Mouse (Mus musculus) mammary gland, adult 2 months (tissue): ENCODE measurements around the gene Zfp446. TPM values are rescaled to one million over a fixed set of nuclear protein-coding genes. Genes with fewer than 3 reads are reported as not detected.

Experiments
- polyA plus RNA-seq: library from polyadenylated mRNA; depleted of rRNA; stranded (reverse); fragments of >200 nt; gene quantifications from 2 replicates; pipeline ENCODE4 v1.2.3, GENCODE M21; 2012; ENCODE audit warnings: low replicate concordance; rRNA removed

Zfp446 gene
- polyA plus RNA-seq: 5.9 and 6.8 TPM in 2 replicates

GRCm38 (mm10) chr7:12977682-12978389, at the start of gene Zfp446:
Gene Zfp446, plus strand, starts transcription at chr7:12977848.

GRCm38 (mm10) chr7:12965678-12966091, 12.0 kb upstream of the Zfp446 start, which contains the start of gene Zfp324:
Gene Zfp324, plus strand, starts transcription at chr7:12965838.

GRCm38 (mm10) chr7:12998053-12998452, 20.4 kb downstream of the Zfp446 start, which contains the start of gene Slc27a5:
Gene Slc27a5, minus strand, starts transcription at chr7:12998192.

GRCm38 (mm10) chr7:12998851-12999250, 21.2 kb downstream of the Zfp446 start, which contains the start of gene Trim28:
Gene Trim28, plus strand, starts transcription at chr7:12999114.

GRCm38 (mm10) chr7:13010005-13010908, 32.6 kb downstream of the Zfp446 start, which contains the start of gene Zbtb45:
Gene Zbtb45, minus strand, starts transcription at chr7:13010034.

GRCm38 (mm10) chr7:13034148-13034977, 56.7 kb downstream of the Zfp446 start, which contains the start of gene Chmp2a:
Gene Chmp2a, minus strand, starts transcription at chr7:13034807.

Other genes starting within 250 kb of the Zfp446 start
- gene Vmn2r56, start 242.8 kb upstream of the Zfp446 start, polyA plus RNA-seq: not detected in 2 replicates
- 0.91 and 1.9 TPM in 2 replicates for gene Zscan18, start 174.2 kb upstream of the Zfp446 start, polyA plus RNA-seq
- gene Zfp329, start 159.0 kb upstream of the Zfp446 start, polyA plus RNA-seq: 0.79 and 2.4 TPM in 2 replicates
- gene Zfp110, start 143.1 kb upstream of the Zfp446 start, polyA plus RNA-seq: 7.8 and 12.3 TPM in 2 replicates
- 0.56 and 1.6 TPM in 2 replicates for gene Zfp128, start 96.7 kb upstream of the Zfp446 start, polyA plus RNA-seq
- 8.4 and 18.4 TPM in 2 replicates for gene Zscan22, start 80.0 kb upstream of the Zfp446 start, polyA plus RNA-seq
- 2,239 and 2,291 TPM in 2 replicates for gene Rps5, start 55.6 kb upstream of the Zfp446 start, polyA plus RNA-seq
- gene Rnf225, start 50.4 kb upstream of the Zfp446 start, polyA plus RNA-seq: 1.4 and 1.6 TPM in 2 replicates
- 6.7 and 10.3 TPM in 2 replicates for gene Zfp324, start 12.0 kb upstream of the Zfp446 start, polyA plus RNA-seq
- gene Slc27a5, start 20.3 kb downstream of the Zfp446 start, polyA plus RNA-seq: 0.32 and 3.3 TPM in 2 replicates
- gene Trim28, start 21.3 kb downstream of the Zfp446 start, polyA plus RNA-seq: 236 and 280 TPM in 2 replicates
- gene Zbtb45, start 32.2 kb downstream of the Zfp446 start, polyA plus RNA-seq: 27.8 and 61.8 TPM in 2 replicates
- gene Chmp2a, start 57.0 kb downstream of the Zfp446 start, polyA plus RNA-seq: 50.6 and 56.2 TPM in 2 replicates
- 147 and 206 TPM in 2 replicates for gene Ube2m, start 60.4 kb downstream of the Zfp446 start, polyA plus RNA-seq
- 1.4 and 2.4 TPM in 2 replicates for gene Mzf1, start 76.9 kb downstream of the Zfp446 start, polyA plus RNA-seq
- not detected in 2 replicates for gene Vmn1r85, start 117.3 kb downstream of the Zfp446 start, polyA plus RNA-seq
- not detected in 2 replicates for gene Vmn1r86, start 142.1 kb downstream of the Zfp446 start, polyA plus RNA-seq
- gene Vmn1r87, start 162.3 kb downstream of the Zfp446 start, polyA plus RNA-seq: not detected in 2 replicates
- gene Vmn1r88, start 181.7 kb downstream of the Zfp446 start, polyA plus RNA-seq: not detected in 2 replicates
- not detected in 2 replicates for gene Vmn1r89, start 235.2 kb downstream of the Zfp446 start, polyA plus RNA-seq